Mouse (Mus musculus) kidney, adult 2 months (tissue): Measurements from ENCODE around the gene Ghrh. TPM values are rescaled to one million over a fixed set of nuclear protein-coding genes. Genes with fewer than 3 reads are reported as not detected.

Experiments used
- DNase-seq: peaks from one replicate; pipeline ENCODE4 v3.0.0; 2021
- H3K27ac ChIP-seq: fragments of 200-500 bp; 2 replicates; pipeline ENCODE4 v1.5.1; 2012; ENCODE audit warnings: low read depth, low read length, control low read depth, inconsistent platforms; ENCODE audit not compliant: insufficient read depth
- H3K27me3 ChIP-seq: fragments of 200-500 bp; replicated peaks from 2 replicates; pipeline ENCODE4 v1.6.1; 2012; ENCODE audit warnings: mild to moderate bottlenecking, moderate library complexity, low read length, inconsistent platforms; ENCODE audit not compliant: control insufficient read depth, insufficient read depth
- H3K36me3 ChIP-seq: fragments of 200-500 bp; 2 replicates; pipeline ENCODE4 v1.6.1; 2012; ENCODE audit warnings: mild to moderate bottlenecking, moderate library complexity, low read length, inconsistent platforms; ENCODE audit not compliant: control insufficient read depth, insufficient read depth
- H3K4me1 ChIP-seq: fragments of 200-500 bp; 2 replicates; pipeline ENCODE4 v1.6.1; 2011; ENCODE audit warnings: low read length; ENCODE audit not compliant: control insufficient read depth, insufficient read depth
- H3K4me3 ChIP-seq: fragments of 200-500 bp; 2 replicates; pipeline ENCODE4 v1.5.1; 2011; ENCODE audit warnings: mild to moderate bottlenecking, low read depth, low read length, control low read depth; ENCODE audit not compliant: insufficient read depth
- CTCF ChIP-seq: fragments of 200-500 bp; conservative IDR thresholded peaks from 2 replicates; pipeline ENCODE4 v1.5.1; 2011; ENCODE audit warnings: low read depth, mild to moderate bottlenecking, control low read depth, low read length, moderate library complexity, mixed read lengths; ENCODE audit not compliant: insufficient read depth, insufficient read length
- POLR2A ChIP-seq: fragments of 200-500 bp; IDR thresholded peaks from one replicate; pipeline ENCODE4 v1.6.1; 2011; ENCODE audit warnings: low read depth, low read length, control low read depth
- WGBS: fragments of 180-500 bp; shearing (Covaris S2); methylation state at CpG from one replicate; pipeline ENCODE4 v1.1.7; 2018; 5-methylcytosine and 5-hydroxymethylcytosine counted together
- polyA plus RNA-seq: library from polyadenylated mRNA; depleted of rRNA; stranded (reverse); fragments of >200 nt; gene quantifications from 2 replicates; pipeline ENCODE4 v1.2.3, GENCODE M21; 2012

Ghrh gene
- polyA plus RNA-seq, 1 experiment: not detected

- no peaks in the 10 kb centered on the region for H3K27me3 ChIP-seq
- H3K36me3 ChIP-seq: no peaks in the 10 kb centered on the region
- 3% methylated on average over 42 of the region's 42 CpGs for WGBS
- peak within 1 kb of the TSS; percentile 94 for H3K4me3 ChIP-seq
- no peaks in the 10 kb centered on the region; the same call in 1 of the 2 replicates for H3K4me1 ChIP-seq
- peak; percentile 97 for DNase-seq
- TF ChIP-seq POLR2A (peak; percentile 38), CTCF (no peak)
- H3K27ac ChIP-seq: peak within 1 kb of the TSS; percentile 77
These were observed 20.0 kb upstream of the Ghrh start, which contains the start of gene Manbal for GRCm38 (mm10) chr2:157367184-157367893. Gene Manbal, plus strand, starts transcription at chr2:157367594.

GRCm38 (mm10) chr2:157366762-157367161 lies 19.5 kb upstream of the Ghrh start:
- 80% methylated on average over 9 of the region's 9 CpGs for WGBS
- no peak for TF ChIP-seq POLR2A
- TF ChIP-seq CTCF: no peak
- Histone ChIP-seq H3K27ac (no peak overlapping the region), H3K4me3 (no peak overlapping the region), H3K36me3 (no peaks in the 10 kb centered on the region), H3K27me3 (no peaks in the 10 kb centered on the region), H3K4me1 (no peaks in the 10 kb centered on the region; the same call in 1 of the 2 replicates)
- peak; percentile 13 for DNase-seq

DNA sequence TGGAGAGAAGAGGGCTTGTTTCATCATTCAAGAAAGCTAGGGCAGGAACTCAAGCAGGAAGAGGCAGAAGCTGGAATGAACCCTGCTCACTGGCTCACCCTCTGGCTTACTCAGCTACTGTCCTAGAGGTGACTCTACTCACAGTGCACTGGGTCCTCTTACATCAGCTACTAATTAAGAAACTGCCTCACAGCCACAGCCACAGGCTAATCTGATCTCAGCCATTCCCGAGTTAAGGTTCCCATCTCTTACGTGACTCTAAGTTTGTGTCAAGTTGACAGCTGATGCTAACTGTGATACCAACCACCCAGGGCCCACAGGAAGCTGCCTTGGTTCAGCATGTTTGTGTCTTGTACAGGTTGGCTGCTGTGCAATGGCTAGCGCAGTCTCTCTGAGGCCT lies 15.7 kb upstream of the Ghrh start:
- Histone ChIP-seq H3K4me1 (no peaks in the 10 kb centered on the region; the same call in 1 of the 2 replicates), H3K4me3 (no peak overlapping the region), H3K27ac (no peak overlapping the region), H3K27me3 (no peaks in the 10 kb centered on the region; the same call in 1 of the 2 replicates), H3K36me3 (no peaks in the 10 kb centered on the region)
- no peak for DNase-seq
- TF ChIP-seq POLR2A (no peak), CTCF (no peak)
- WGBS: 80% methylated on average over 3 of the region's 3 CpGs

DNA sequence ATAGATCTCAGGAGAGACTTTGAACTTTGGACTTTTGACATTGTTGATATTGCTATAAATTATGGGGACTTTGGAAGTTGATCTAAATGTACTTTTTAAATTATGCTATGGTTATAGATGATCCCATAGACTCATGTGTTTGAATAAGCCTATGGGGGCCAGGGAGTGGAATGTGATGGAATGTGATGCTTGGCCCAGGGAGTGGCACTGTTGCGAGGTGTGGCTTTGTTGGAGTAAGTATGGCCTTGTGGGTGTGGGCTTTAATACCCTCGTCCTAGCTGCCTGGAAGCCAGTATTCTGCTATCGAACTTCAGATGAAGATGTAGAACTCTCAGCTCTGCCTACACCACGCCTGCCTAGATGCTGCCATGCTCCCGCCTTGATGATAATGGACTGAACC lies 12.7 kb upstream of the Ghrh start:
- H3K4me1 ChIP-seq: no peaks in the 10 kb centered on the region
- 93% methylated on average over 5 of the region's 5 CpGs for WGBS
- H3K4me3 ChIP-seq: no peak overlapping the region
- DNase-seq: no peak
- no peak overlapping the region for H3K27ac ChIP-seq
- TF ChIP-seq CTCF: no peak
- TF ChIP-seq POLR2A: no peak
- no peaks in the 10 kb centered on the region; the same call in 1 of the 2 replicates for H3K27me3 ChIP-seq
- H3K36me3 ChIP-seq: no peaks in the 10 kb centered on the region

DNA sequence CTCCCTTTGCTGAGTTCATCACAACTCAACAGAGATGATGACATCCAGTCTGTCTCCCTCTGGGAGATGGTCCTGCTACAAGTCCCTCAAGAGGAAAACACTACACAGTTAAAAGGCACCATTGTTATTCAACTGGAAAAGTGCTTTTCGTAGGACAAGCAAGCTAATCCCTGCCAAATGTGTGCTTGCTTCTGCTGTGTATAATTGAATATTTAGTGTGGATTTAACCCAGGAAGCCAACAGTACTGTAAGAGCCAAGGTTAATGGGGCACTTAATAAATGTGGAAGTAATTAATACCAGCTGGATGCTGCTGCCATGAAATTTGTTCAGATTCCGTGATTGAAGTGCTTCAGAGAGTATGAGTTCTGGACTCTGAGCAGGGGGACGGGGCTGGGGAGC lies 6.8 kb upstream of the Ghrh start:
- no peaks in the 10 kb centered on the region; the same call in 1 of the 2 replicates for H3K4me1 ChIP-seq
- 39% methylated on average over 3 of the region's 3 CpGs for WGBS
- H3K36me3 ChIP-seq: no peaks in the 10 kb centered on the region

GRCm38 (mm10) chr2:157353183-157353582 lies 5.9 kb upstream of the Ghrh start:
- Histone ChIP-seq H3K4me3 (no peak overlapping the region), H3K4me1 (no peaks in the 10 kb centered on the region; the same call in 1 of the 2 replicates), H3K36me3 (no peaks in the 10 kb centered on the region), H3K27ac (no peak overlapping the region), H3K27me3 (no peaks in the 10 kb centered on the region)
- WGBS: 75% methylated on average over 4 of the region's 4 CpGs
- no peak for TF ChIP-seq POLR2A
- TF ChIP-seq CTCF: no peak
- DNase-seq: no peak

More for the DNA sequence above, 6.8 kb upstream of the Ghrh start:
- no peak overlapping the region for H3K27ac ChIP-seq
- TF ChIP-seq CTCF (no peak), POLR2A (no peak)
- H3K27me3 ChIP-seq: no peaks in the 10 kb centered on the region
- H3K4me3 ChIP-seq: no peak overlapping the region
- DNase-seq: no peak

GRCm38 (mm10) chr2:157349121-157349778 lies 1.9 kb upstream of the Ghrh start:
- Histone ChIP-seq H3K27ac (no peak overlapping the region), H3K4me3 (no peak overlapping the region), H3K27me3 (no peaks in the 10 kb centered on the region), H3K36me3 (no peaks in the 10 kb centered on the region), H3K4me1 (no peaks in the 10 kb centered on the region; the same call in 1 of the 2 replicates)
- no peak for TF ChIP-seq CTCF
- TF ChIP-seq POLR2A: no peak
- WGBS: 71% methylated on average over 12 of the region's 12 CpGs
- DNase-seq: no peak
